Mouse (Mus musculus): ENCODE data around the gene Cldn34b2.
"Not testable (repeated sequence)": the region's sequence is repeated elsewhere in the genome, so short reads cannot be mapped to it uniquely, and the experiment has no call there.

The Cldn34b2 gene

GRCm38 (mm10) chrX:155128312-155128711, at the start of gene Cldn34b2:
Cldn34b2 (minus strand) TSS chrX:155128412.
- not testable (repeated sequence) for DNase-seq (ENCODE audit: low read depth, low spot score)

GRCm38 (mm10) chrX:155177640-155178039, 49.4 kb upstream of the Cldn34b2 start:
- no peak for DNase-seq (ENCODE audit: low read depth, low spot score)

GRCm38 (mm10) chrX:155177230-155177629, 49.0 kb upstream of the Cldn34b2 start:
- DNase-seq (ENCODE audit: low read depth, low spot score), result no peak

GRCm38 (mm10) chrX:155175568-155175967, 47.4 kb upstream of the Cldn34b2 start:
- no peak for DNase-seq (ENCODE audit: low read depth, low spot score)

- DNase-seq (ENCODE audit: low read depth, low spot score), result peak; percentile 55
Observed at GRCm38 (mm10) chrX:155172310-155172709, 44.1 kb upstream of the Cldn34b2 start.

- DNase-seq (ENCODE audit: low read depth, low spot score), result no peak
Observed at GRCm38 (mm10) chrX:155171754-155172153, 43.5 kb upstream of the Cldn34b2 start.

GRCm38 (mm10) chrX:155169886-155170285, 41.7 kb upstream of the Cldn34b2 start:
- DNase-seq (ENCODE audit: low read depth, low spot score), result no peak

GRCm38 (mm10) chrX:155167667-155168066, 39.5 kb upstream of the Cldn34b2 start:
- DNase-seq (ENCODE audit: low read depth, low spot score), result no peak

- DNase-seq (ENCODE audit: low read depth, low spot score), result no peak
Observed at GRCm38 (mm10) chrX:155166313-155166712, 38.1 kb upstream of the Cldn34b2 start.

GRCm38 (mm10) chrX:155163553-155163952, 35.3 kb upstream of the Cldn34b2 start:
- DNase-seq (ENCODE audit: low read depth, low spot score), result no peak

GRCm38 (mm10) chrX:155151868-155152267, 23.7 kb upstream of the Cldn34b2 start:
- DNase-seq (ENCODE audit: low read depth, low spot score), result no peak

- peak; percentile 66 for DNase-seq (ENCODE audit: low read depth, low spot score)
Observed at GRCm38 (mm10) chrX:155144718-155145117, 16.5 kb upstream of the Cldn34b2 start.

GRCm38 (mm10) chrX:155098024-155098423, 30.2 kb downstream of the Cldn34b2 start:
- peak; percentile 3 for DNase-seq (ENCODE audit: low read depth, low spot score)

- DNase-seq (ENCODE audit: low read depth, low spot score), result not testable (repeated sequence)
Observed at GRCm38 (mm10) chrX:155093566-155093965, 34.6 kb downstream of the Cldn34b2 start, which contains the start of gene Magea2. Magea2 (minus strand) TSS chrX:155093666.

GRCm38 (mm10) chrX:155089693-155090092, 38.5 kb downstream of the Cldn34b2 start, which contains the start of gene Magea1:
Magea1 (minus strand) TSS chrX:155089793.
- not testable (repeated sequence) for DNase-seq (ENCODE audit: low read depth, low spot score)

Data from A20 (cell line).